Mouse (Mus musculus) spleen, postnatal 36 days (tissue): ENCODE data around the gene Slc35e3.
"Not testable (repeated sequence)": the region's sequence is repeated elsewhere in the genome, so short reads cannot be mapped to it uniquely, and the experiment has no call there.

Source experiments
- DNase-seq, 2 experiments: peaks; one replicate each; pipeline ENCODE4 v3.0.0; 2022; ENCODE audit warnings: low spot score in 2 of 2, mixed read lengths in 1 of 2

The Slc35e3 gene

DNA sequence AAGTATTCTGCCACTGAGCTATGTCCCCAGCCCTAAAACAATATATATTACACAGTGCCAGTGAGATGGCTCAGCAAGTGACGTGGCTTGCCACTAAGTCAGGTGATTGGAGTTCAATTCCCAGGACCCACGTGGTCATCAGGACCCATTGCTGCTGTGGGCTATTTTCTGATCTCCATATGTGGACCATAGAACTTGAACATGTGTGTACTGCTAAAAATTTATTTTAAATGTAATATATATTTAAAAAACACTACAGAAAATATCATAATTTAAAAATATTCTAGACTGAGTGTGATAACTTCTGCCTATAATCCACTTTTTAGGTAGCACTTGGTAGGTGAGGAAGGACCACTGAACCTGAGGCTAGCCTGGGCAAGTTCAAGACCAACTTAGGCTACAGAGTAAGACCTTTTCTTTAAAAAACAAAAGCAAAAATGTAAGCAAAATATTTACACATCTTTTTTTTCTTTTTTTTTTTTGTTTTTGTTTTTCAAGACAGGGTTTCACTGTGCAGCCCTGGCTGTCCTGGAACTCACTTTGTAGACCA, 16.2 kb upstream of the Slc35e3 start:
- no peak for DNase-seq

DNA sequence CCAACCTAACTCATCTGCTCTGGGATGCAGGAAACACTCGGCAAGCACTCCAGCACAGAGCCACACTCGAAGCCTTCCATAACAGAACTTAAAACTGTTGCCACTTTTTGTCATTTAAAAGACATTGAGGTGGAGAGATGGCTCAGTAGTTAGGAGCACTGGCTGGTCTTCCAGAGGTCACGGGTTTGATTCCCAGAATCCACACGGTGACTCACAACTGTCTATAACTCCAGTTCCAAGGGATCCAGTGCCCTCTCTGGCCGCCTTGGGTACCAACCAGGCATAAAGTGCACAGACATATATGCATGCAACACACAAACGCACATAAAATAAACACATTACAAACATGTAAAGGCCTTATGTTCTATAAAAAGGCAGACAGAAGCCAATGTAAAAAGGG, 15.4 kb upstream of the Slc35e3 start:
- no peak for DNase-seq

DNA sequence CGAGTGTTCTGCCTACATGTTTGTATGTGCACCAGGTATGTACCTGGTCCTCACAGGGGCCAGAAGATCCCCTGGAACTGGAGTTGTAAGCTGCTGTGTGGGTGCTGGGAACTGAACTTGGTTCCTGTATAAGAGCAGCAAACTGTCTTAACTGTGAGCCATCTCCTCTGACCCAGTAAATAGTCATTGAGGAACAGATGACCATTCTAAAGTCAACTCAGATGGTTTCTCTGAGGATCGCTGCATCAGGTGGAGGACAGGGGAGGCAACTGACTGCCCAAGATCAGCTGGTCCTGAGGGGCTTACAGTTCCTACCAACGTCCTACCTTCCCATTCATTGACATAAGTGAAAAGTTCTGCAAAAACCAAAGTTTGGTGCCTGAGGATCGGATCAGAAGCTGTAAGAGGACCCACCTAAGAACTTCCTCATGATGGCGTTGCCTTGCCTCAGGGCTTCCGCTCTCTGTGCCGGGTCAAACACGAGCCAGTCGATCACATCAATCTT, 14.7 kb upstream of the Slc35e3 start:
- DNase-seq: no peak

DNA sequence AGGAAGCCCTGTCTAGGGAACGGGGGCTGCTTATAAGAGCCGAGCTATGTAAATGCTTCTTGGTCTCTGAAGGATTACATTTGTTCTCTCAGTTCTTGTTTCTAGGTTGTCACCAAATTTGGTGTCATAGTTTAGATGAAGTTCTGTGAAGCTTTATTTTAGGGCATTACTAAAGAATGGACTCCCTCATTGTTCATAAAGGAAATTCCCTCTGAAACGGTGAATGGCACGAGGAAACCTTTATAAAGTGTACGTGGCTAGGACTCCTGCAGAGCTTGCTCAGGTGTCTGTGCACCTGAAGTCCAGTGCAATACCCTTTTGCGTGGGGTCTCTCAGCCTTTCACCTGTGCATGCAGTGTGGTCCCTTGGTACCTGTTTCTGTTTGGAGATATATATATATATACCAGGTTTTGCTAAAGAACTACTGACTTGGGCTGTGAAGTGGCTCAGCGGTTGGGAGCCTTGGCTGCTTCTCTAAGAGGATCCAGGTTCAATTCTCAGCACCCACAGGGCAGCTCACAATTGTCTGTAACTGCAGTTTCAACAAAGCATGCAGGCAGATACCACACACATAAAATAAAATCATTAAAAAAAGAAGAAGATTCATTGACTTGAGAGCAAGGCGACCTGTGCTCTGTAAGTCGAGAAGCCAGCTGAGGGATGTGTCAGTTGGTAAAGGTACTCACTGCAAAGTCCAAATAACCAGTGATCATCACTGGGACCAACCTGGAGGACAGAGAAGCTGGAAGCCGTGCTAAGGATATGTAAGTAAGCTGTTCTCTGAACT, 13.9 kb upstream of the Slc35e3 start:
- no peak for DNase-seq

DNA sequence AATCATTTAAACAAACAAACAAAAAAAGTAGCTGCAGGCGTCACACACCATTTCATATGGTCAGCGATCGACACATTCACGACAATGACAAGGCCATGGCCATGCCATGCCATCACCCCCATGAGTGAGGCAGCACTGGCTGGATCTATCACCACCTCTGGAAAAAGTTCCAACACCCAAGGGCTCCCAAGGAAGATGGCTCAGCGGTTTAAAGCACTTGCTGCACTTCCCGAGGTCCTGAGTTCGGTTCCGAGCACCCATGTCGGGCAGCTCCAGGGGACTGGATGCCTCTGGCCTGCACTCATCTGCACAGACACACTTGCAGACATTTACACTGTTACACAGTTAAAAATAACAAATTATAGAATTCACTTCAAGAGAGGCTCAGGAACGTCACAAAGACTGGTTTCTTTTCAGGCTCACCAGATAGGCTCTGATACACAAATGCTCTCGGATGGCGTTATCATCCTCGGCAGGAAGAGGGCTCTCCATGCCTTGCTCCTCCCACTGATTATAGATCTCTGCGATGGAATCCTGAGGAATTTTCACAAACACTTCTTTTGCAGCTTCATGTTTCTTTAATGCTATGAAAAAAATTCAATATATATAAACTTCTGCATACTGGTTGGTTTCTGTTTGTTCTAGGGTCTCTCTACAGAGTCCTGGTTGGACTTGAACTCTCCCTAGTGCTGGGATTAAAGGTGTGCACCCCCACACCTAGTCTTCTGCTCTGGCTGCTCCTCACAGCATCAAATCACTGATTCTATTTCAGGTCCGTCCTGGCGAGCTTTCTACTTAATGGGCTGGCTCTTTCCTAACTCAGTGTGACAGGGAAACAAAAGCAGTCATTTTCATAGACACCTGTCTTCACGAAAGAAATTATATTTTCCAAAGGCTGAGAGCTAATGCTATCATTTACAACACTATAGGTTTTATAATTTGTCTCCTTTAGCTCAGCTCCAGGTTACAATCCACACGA, 12.9 kb upstream of the Slc35e3 start:
- no peak for DNase-seq

DNA sequence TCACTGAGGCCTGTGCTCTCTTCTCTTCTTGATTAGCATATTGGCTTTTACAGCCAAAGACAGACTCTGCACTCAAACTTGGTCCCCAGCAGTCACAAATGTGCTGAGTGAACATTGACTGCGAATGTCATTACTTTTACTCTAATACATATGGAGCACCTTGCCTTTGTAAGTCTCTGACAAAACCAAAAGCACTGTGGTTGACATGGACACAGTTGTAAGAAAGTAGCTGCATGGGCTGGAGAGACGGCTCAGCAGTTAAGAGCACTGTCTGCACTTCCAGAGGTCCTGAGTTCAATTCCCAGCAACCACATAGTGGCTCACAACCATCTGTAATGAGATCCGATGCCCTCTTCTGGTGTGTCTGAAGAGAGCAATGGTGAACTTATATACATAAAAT, 12.2 kb upstream of the Slc35e3 start:
- DNase-seq: not testable (repeated sequence)

DNA sequence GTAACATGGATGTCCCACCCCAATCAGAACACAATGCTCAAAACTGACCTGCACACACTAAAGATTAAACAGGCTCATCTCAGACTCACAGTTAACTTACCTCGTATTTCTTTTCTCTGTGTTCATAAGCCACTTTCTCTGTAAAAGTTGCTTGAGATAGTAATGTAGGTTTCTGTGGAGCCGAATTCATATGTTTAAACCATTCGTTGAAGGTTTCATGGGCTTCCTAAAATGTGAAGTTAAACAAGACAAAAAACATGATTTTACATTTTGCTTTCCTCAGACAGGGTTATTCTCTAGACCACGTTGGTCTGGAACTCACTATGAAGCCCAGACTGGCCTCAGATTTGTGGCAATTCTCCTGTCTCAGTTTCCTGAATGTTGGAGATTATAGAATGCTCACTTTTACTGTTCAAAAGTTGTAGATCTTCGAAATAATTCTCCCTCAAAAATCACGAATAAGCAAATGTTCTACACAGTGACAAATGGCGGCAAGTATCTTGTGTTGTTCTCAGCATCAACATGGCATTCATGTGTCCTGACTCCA, 11.7 kb upstream of the Slc35e3 start:
- no peak for DNase-seq

DNA sequence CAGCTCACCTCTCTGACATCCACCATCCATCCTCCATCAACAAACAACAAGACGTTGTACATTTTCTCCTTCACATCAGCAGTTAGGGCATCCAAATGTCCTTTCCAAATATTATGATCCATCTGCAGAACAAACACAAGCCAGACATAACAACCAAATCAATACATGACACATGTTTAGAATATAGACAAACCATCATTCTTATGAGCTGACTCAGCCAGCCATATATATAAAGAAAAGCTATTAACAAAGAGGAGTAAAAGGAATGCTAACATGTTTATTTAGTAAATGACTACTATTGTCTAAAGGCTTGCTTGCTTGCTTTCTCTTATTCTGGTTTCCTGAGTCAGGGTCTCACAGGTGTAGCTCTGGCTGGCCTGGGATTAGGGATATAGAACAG, 11.1 kb upstream of the Slc35e3 start:
- DNase-seq: no peak

DNA sequence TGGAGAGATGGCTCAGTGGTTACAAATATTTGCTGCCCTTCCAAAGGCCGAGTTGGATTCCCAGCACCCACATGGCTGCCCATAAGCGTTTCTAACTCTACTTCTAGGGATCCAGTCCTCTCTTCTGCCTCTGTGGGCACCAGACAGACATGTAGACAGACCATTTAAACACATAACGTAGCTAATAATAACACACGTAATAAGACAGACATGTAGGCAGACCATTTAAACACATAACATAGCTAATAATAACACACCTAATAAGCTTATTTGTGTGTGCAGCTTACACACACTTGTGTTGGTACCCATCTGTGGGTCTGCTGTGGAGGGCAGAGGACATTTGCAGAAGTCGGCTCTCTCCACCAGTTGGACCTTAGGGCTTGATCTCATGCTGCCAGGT, 10.6 kb upstream of the Slc35e3 start:
- DNase-seq: no peak

DNA sequence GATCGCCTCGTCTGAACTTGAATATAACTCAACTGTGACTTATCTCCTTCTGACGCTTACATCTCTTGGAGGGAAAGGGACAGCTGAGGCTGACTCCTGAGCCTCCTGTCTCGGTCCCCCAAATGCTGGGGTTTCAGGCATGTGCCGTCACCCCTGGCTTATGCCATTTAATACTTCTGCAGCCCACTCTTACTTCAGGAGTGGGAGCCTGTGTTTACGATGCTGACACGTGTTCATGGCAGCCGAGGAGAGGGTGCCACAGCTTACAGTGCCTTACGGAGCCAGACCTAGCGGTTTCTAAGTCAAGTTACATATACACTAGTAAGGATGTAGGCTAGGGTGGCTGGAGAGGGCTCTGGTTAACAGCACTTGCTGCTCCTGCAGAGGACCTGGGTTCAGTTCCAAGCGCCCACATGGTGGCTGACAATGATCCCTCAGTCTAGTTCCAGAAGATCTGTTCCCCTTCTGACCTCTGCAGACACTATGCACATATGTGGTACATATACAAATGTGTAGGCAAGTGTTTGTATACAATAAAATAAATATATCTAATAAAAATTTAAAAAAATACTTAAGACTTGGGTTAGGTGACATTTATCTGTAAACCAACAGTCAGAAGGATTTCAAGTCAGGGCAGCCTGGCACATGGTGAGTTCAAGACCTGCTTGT, 9.8 kb upstream of the Slc35e3 start:
- DNase-seq: no peak

DNA sequence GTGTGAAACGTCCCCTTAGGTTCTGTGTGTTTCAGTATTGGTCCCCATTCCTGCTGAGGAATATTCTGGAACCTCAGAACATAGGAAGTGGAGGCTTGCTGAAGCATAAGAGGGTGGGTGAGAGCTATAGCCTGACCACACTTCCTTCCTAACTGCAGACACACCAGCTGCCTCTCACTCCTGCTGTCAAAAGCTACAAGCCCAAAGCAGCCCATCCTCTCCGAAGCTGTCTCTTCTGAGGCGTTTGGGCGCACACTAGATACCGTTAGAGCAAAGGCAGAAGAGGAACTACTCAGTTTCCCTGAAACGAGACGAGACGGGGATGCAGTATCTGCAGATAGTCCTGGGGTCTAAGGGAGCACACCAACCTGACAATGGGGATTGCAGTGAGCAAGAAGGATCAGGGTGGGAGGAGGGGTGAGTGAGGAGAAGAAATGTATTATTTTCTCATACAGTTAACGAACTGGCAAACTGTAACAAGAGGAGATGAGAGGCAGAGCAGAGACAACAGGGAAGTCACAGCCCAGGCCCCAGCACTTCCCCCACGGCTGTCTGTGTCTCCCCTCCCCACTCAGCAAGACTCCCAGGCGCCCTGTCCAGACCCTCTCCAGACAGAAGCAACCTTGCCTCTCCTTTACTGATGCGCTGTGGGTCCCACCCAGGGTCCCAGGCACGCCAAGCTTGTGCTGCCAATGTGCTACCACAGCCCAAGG, 9.1 kb upstream of the Slc35e3 start:
- DNase-seq: peak; percentile 65 to 72

DNA sequence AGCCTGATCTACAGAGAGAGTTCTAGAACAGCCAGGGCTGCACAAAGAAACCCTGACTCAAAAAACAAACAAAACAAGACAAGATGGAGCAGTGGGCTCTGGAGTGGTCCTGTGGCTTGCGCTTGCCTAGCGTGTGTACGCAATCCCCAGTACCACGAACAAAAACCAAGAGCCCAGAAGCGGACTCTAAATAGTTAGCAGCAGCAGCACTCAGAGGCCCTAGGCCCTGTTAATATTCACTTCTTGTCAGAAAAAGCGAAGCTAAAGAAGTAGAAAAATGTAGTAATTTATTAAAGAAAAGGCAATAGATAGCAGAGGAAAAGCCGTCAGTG, 8.4 kb upstream of the Slc35e3 start:
- no peak for DNase-seq

DNA sequence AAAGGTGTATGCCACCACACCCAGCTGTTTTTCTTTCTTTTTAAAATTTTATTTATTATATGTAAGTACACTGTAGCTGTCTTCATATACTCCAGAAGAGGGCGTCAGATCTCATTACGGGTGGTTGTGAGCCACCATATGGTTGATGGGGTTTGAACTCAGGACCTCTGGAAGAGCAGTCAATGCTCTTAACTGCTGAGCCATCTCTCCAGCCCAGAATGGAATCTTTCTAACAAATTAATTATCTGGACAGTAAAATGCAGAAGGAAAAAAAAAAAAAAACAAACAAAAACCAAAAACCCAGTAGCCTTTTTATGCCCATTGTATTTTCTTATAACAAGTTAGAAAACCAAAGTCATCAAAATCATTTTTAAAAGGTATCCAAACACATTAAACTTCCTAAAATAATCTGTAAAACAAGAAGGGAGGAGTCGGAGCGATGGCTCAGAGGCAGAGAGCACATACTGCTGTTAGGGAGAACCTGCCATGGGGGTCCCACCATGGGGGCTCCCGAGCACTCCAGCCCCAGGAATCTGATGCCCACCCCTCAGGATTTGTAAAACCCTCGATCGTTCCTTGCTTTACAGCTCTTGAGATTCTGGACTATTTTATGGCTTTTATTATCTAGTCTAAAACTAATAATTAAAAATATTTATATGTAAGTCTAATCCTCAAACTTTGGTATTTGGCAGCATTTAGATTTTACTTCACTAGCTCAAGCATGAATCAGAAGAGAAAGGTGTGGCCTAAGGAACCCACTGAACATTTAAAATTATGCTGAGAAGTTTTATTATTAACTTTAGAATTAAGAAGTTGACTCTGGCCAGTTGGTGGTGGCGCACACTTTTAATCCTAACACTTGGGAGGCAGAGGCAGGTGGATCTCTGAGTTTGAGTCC, 7.8 kb upstream of the Slc35e3 start:
- DNase-seq: no peak

DNA sequence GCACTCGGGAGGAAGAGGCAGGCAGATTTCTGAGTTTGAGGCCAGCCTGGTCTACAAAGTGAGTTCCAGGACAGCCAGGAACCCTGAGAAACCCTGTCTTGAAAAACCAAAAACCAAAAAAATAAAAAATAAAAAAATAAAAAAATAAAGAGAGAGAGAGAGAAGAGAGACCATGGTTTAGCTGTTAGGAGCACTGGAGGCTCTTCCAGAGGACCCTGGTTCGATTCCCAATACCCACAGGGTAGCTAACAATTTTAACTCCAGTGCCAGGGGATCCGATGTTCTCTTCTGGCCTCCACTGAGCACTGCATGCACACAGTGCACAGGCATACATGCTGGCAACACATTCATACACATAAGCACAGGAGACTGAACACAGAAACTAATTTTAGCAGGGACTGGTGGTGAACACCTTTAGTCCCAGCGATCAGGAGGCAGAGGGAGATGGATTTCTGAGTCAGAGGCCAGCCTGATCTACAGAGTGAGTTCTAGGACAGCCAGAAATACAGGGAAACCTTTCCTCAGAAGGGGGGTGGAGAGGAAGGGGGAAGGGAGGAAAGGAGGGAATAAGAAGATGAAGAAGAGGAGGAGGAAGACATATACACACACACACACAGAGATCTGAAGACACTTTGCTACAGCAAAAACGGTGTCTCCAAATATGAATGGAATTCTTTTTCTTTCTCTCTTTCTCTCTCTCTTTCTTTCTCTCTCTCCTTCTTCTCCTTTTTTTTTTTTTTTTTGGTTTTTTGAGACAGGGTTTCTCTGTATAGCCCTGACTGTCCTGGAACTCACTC, 6.9 kb upstream of the Slc35e3 start:
- no peak for DNase-seq

DNA sequence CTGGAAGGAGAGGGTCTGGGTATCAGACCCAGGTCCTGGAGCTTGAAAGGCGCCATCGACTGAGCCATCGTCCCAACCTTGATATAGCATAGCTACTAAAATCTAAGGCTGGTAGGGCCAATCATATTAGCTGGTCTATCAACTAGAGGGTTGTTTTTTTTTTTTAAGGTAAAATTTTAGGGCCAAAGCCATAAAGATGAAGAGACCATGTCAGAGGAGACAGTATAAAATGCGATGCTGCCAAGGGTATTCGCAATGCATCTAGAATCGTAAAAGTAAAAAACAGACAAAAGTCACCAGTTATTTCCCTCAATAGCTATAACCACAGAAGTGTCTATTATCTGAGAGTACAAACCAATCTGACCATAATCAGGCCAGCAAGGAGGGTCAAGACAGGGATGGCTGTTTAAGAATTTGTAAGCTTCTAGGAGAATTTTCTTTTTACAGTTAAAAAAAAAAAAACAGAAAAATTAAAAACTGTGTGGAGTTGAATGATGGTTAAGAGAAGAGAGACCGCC, 6.2 kb upstream of the Slc35e3 start:
- DNase-seq: no peak

DNA sequence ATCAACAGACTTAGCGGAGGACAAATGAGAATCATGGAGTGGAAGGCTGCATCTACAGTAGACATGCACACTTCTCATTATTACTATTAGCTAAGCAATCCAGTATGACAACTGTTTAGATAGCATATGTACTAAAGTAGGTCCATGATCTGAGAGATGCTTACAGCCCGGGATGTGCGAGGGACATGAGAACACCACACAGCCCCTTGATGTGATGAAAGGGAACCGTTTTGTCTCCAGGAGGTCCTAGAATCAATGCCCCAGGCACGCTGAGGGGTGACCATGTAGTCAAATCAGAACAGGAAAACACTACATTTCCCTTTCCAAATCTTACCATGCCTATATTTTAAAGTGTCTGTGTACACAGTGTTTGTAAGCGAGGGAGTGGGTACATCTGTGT, 5.6 kb upstream of the Slc35e3 start:
- DNase-seq: no peak

DNA sequence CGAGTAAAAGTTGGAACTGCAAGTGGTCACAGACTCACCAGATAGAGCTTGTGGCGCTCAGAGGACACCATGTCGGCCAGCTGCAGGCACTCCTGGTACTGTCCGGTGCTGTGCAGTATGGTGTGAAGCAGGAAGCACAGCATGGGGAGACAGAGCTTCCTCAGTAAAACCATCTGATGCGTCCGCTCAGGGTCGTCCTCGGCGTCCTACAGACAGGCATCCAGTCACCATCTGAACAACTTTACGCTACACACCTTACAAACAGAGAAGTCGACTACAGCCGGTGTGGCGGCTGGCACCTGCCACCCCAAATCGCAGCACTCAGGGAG, 5.1 kb upstream of the Slc35e3 start:
- no peak for DNase-seq

DNA sequence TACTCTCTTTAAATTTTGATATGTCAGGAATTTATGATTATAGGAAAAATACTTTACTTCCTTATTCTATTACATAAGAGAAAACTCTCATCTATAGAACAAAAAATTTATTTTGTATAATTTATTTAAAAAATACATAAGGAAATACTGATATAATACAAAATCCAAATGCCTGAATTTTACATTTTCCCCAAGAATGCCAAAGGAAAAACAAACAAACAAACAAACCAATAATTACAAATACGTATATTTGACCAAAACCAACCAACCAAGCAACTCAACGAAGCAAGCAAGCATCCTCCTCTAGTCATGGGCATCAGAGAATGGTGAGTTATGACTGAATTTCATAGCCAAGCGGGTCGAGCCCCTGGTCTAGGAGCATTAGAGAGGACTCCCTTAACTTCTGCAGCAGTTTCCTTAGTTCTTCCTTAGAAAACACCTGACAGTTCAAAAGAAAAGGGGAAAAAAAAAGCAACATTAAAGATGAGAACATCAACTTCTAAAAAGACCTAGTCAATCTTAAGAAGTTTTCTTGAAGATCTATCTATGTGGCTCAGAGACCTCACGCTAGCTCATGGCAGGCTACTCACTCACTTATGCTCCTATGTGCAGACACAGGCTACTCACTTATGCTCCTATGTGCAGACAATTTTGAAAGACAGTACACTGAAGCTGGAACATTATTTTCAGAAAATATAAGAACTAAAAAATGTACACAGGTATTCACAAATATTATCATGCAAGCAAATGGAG, 4.5 kb upstream of the Slc35e3 start:
- DNase-seq: no peak
